Mouse (Mus musculus) forebrain, embryonic 14.5 days (tissue): ENCODE measurements around the gene Slc35a2. TPM values are rescaled to one million over a fixed set of nuclear protein-coding genes. Genes with fewer than 3 reads are reported as not detected.
"Not testable (repeated sequence)": the region's sequence is repeated elsewhere in the genome, so short reads cannot be mapped to it uniquely, and the experiment has no call there.

Source experiments
- ATAC-seq: fragments of 200-750 bp; cut with Nextera tagmentation; 2 replicates; pipeline ENCODE4 v1.8.0; 2017; ENCODE audit warnings: mild to moderate bottlenecking, moderate library complexity
- DNase-seq: peaks from one replicate; pipeline ENCODE4 v3.0.0-alpha.2; 2015; ENCODE audit warnings: low spot score
- H3K27ac ChIP-seq: fragments of 300-500 bp; sonication (generic); 2 replicates; pipeline ENCODE4 v1.5.1; 2014; ENCODE audit warnings: low read depth, mild to moderate bottlenecking, control low read depth, low read length, moderate library complexity
- H3K27me3 ChIP-seq: fragments of 300-500 bp; sonication (generic); replicated peaks from 2 replicates; pipeline ENCODE4 v1.6.1; 2014; ENCODE audit warnings: low read length, control low read depth, mixed read lengths; ENCODE audit not compliant: control insufficient read depth, insufficient read depth
- H3K36me3 ChIP-seq: fragments of 300-500 bp; sonication (generic); 2 replicates; pipeline ENCODE4 v1.6.1; 2014; ENCODE audit warnings: low read length, control low read depth; ENCODE audit not compliant: control insufficient read depth, insufficient read depth
- H3K4me1 ChIP-seq: fragments of 300-500 bp; sonication (generic); 2 replicates; pipeline ENCODE4 v1.6.1; 2014; ENCODE audit warnings: antibody characterized with exemption, low read length, control low read depth; ENCODE audit not compliant: control insufficient read depth, insufficient read depth
- H3K4me2 ChIP-seq: fragments of 300-500 bp; sonication (generic); 2 replicates; pipeline ENCODE4 v1.6.1; 2014; ENCODE audit warnings: mild to moderate bottlenecking, control low read depth, low read length
- H3K4me3 ChIP-seq: fragments of 300-500 bp; sonication (generic); 2 replicates; pipeline ENCODE4 v1.5.1; 2014; ENCODE audit warnings: low read depth, low read length, control low read depth
- H3K9ac ChIP-seq: fragments of 300-500 bp; sonication (generic); 2 replicates; pipeline ENCODE4 v1.6.1; 2014; ENCODE audit warnings: mild to moderate bottlenecking, low read length, control low read depth, moderate library complexity
- H3K9me3 ChIP-seq: fragments of 300-500 bp; sonication (generic); replicated peaks from 2 replicates; pipeline ENCODE4 v1.6.1; 2016; ENCODE audit warnings: low read length, control low read depth, mixed read lengths; ENCODE audit not compliant: control insufficient read depth
- WGBS: fragments of 180-500 bp; shearing (Covaris S2); extraction: QIAGEN DNeasy Blood & Tissue Kit; methylation state at CpG from one replicate; pipeline ENCODE4 v1.1.7; 2014; 5-methylcytosine and 5-hydroxymethylcytosine counted together
- polyA plus RNA-seq: library from polyadenylated mRNA; unstranded; fragments of >200 nt; fragmentation: Nextera tagmentation; extraction: Ambion mirVana; gene quantifications from 2 replicates; pipeline ENCODE4 v1.2.1, GENCODE M21; 2014

The Slc35a2 gene
- polyA plus RNA-seq, 1 experiment from 2014 or later = 17.8 TPM

- no peaks in the 10 kb centered on the region for H3K9me3 ChIP-seq
- peak overlapping the region; percentile 84 for H3K4me2 ChIP-seq
- peaks cover 1% of the 10 kb centered on the region for H3K4me1 ChIP-seq
- H3K27me3 ChIP-seq = no peaks in the 10 kb centered on the region
- peak; percentile 79 for DNase-seq
- WGBS = 25% methylated on average over 11 of the region's 11 CpGs
- peak; percentile 54 for ATAC-seq
- H3K9ac ChIP-seq = peak overlapping the region; percentile 25; the same call in 1 of the 2 replicates
- H3K36me3 ChIP-seq = no peaks in the 10 kb centered on the region
- H3K27ac ChIP-seq = no peak overlapping the region
- H3K4me3 ChIP-seq = 0 out of 2 replicates have a peak overlapping the region, but pooled peaks have one; percentile 45
Observed at GRCm38 (mm10) chrX:7879819-7880218, 4.0 kb upstream of the Slc35a2 start.

- Histone ChIP-seq H3K9me3 (no peaks in the 10 kb centered on the region), H3K4me3 (peak overlapping the region; percentile 52), H3K4me2 (peak overlapping the region; percentile 56), H3K4me1 (no peaks in the 10 kb centered on the region), H3K27ac (no peak overlapping the region), H3K36me3 (peaks cover 21% of the 10 kb centered on the region), H3K9ac (peak overlapping the region; percentile 65), H3K27me3 (no peaks in the 10 kb centered on the region)
- no peak for DNase-seq
- WGBS = 38% methylated on average over 13 of the region's 13 CpGs
- no peak for ATAC-seq
Observed at GRCm38 (mm10) chrX:7898211-7898610, 14.4 kb downstream of the Slc35a2 start.

GRCm38 (mm10) chrX:7898880-7899874 lies 15.3 kb downstream of the Slc35a2 start, which contains the start of the genes Pqbp1 and Timm17b:
Gene Pqbp1 (minus strand): TSS chrX:7899269.
Gene Timm17b (plus strand): TSS chrX:7899357.
- Histone ChIP-seq H3K36me3 (peaks cover 21% of the 10 kb centered on the region), H3K4me2 (peak within 1 kb of the TSS; percentile 56), H3K27me3 (no peaks in the 10 kb centered on the region), H3K4me3 (peak within 1 kb of the TSS; percentile 52), H3K9ac (peak within 1 kb of the TSS; percentile 65), H3K9me3 (no peaks in the 10 kb centered on the region), H3K4me1 (no peaks in the 10 kb centered on the region), H3K27ac (peak within 1 kb of the TSS; percentile 76)
- peak; percentile 99 for ATAC-seq
- peak; percentile 97 for DNase-seq
- 29% methylated on average over 62 of the region's 62 CpGs for WGBS

- Histone ChIP-seq H3K9me3 (no peaks in the 10 kb centered on the region), H3K27me3 (no peaks in the 10 kb centered on the region), H3K4me2 (no peak overlapping the region), H3K27ac (no peak overlapping the region), H3K36me3 (0 out of 2 replicates have a peak, but pooled peaks cover 11% of the 10 kb centered on the region), H3K4me3 (no peak overlapping the region), H3K4me1 (no peaks in the 10 kb centered on the region), H3K9ac (no peak overlapping the region)
- no peak for ATAC-seq
- 95% methylated on average over 5 of the region's 5 CpGs for WGBS
- no peak for DNase-seq
Observed at GRCm38 (mm10) chrX:7904441-7904840, 20.6 kb downstream of the Slc35a2 start.

GRCm38 (mm10) chrX:7907735-7908134 lies 23.9 kb downstream of the Slc35a2 start, which contains the start of gene Gm10491:
Gene Gm10491 (minus strand): TSS chrX:7907835.
- DNase-seq (no peak), ATAC-seq (no peak)
- Histone ChIP-seq H3K4me2 (no peak within 1 kb of the TSS), H3K4me3 (no peak within 1 kb of the TSS), H3K27ac (no peak within 1 kb of the TSS), H3K36me3 (0 out of 2 replicates have a peak, but pooled peaks cover 11% of the 10 kb centered on the region), H3K9ac (no peak within 1 kb of the TSS), H3K4me1 (no peaks in the 10 kb centered on the region), H3K9me3 (no peaks in the 10 kb centered on the region), H3K27me3 (no peaks in the 10 kb centered on the region)
- WGBS = 80% methylated on average over 5 of the region's 5 CpGs

GRCm38 (mm10) chrX:7909242-7909641 lies 25.4 kb downstream of the Slc35a2 start, which contains the start of gene Gm10490:
Gene Gm10490 (plus strand): TSS chrX:7909542.
- H3K4me1 ChIP-seq, H3K27ac ChIP-seq, H3K36me3 ChIP-seq, DNase-seq, H3K4me3 ChIP-seq, H3K9me3 ChIP-seq, ATAC-seq, H3K9ac ChIP-seq, H3K4me2 ChIP-seq, H3K27me3 ChIP-seq: not testable (repeated sequence)
- WGBS = 85% methylated on average over 4 of the region's 4 CpGs

- H3K4me1 ChIP-seq = no peaks in the 10 kb centered on the region
- no peak overlapping the region for H3K9ac ChIP-seq
- no peak overlapping the region for H3K27ac ChIP-seq
- no peaks in the 10 kb centered on the region for H3K9me3 ChIP-seq
- H3K36me3 ChIP-seq = 0 out of 2 replicates have a peak, but pooled peaks cover 5% of the 10 kb centered on the region
- no peak overlapping the region for H3K4me3 ChIP-seq
- DNase-seq (peak; percentile 11), ATAC-seq (no peak)
- no peaks in the 10 kb centered on the region for H3K27me3 ChIP-seq
- no peak overlapping the region for H3K4me2 ChIP-seq
- WGBS = 48% methylated on average over 6 of the region's 6 CpGs
Observed at GRCm38 (mm10) chrX:7910473-7910872, 26.6 kb downstream of the Slc35a2 start.

- not testable (repeated sequence) for H3K4me3 ChIP-seq, H3K9ac ChIP-seq, H3K36me3 ChIP-seq, H3K4me2 ChIP-seq, H3K4me1 ChIP-seq, H3K27ac ChIP-seq, ATAC-seq, H3K9me3 ChIP-seq, H3K27me3 ChIP-seq
- peak; percentile 14 for DNase-seq
- WGBS = 28% methylated on average over 3 of the region's 3 CpGs
Observed at GRCm38 (mm10) chrX:7915669-7916068, 31.8 kb downstream of the Slc35a2 start.
